In genomic region chr12:76894792-76895559, GRCm38 (mm10) we compare ENCODE assay signal across 16 mouse cellular contexts.
A peak's percentile ranks its signal among the peaks of the same experiment; 100 is the strongest.
DNase-seq lines count a peak whose midpoint lies in the region; ATAC-seq and TF ChIP-seq lines count a peak whose summit lies in the region.
"Had no signal": no experiment of that assay in that cellular context is flagged by ENCODE, and none has a peak within 500 bp of the region (broad histone marks: within the 10 kb centered on the region; RNA-seq: fewer than 3 reads in every experiment).

No protein-coding gene starts in this region.

- TF ChIP-seq CTCF in hindbrain, postnatal 0 days (IDR thresholded peaks at IDR 0.05; ENCODE audit: low read depth), result 0 out of 2 replicates have a peak, but pooled peaks have one; percentile 13
- no peak for TF ChIP-seq CTCF in midbrain, postnatal 0 days (IDR thresholded peaks at IDR 0.05)

- no peak overlapping the region for H3K4me3 ChIP-seq in hindbrain, postnatal 0 days (ENCODE audit: low read length)
- no peak overlapping the region for H3K4me3 ChIP-seq in hindbrain, embryonic 16.5 days (ENCODE audit: low read length)
- no peak overlapping the region for H3K4me3 ChIP-seq in midbrain, embryonic 14.5 days (replicated peaks; ENCODE audit: low read depth, low read length)
- no peak overlapping the region for H3K4me3 ChIP-seq in midbrain, postnatal 0 days (ENCODE audit: low read depth, low read length)
- no peak overlapping the region for H3K4me3 ChIP-seq in midbrain, embryonic 15.5 days
- no peak overlapping the region for H3K4me3 ChIP-seq in kidney, embryonic 15.5 days (replicated peaks)

- peak; percentile 76 for ATAC-seq in frontal cortex, adult (ENCODE audit: low TSS enrichment)
- ATAC-seq in hindbrain, postnatal 0 days, result no peak
- ATAC-seq in hindbrain, embryonic 16.5 days, result no peak
- no peak for ATAC-seq in midbrain, embryonic 14.5 days (ENCODE audit: low FRiP score, low TSS enrichment)
- ATAC-seq in midbrain, postnatal 0 days (ENCODE audit: low FRiP score), result no peak
- ATAC-seq in midbrain, embryonic 15.5 days (replicated peaks), result no peak
- no peak for ATAC-seq in kidney, embryonic 15.5 days (replicated peaks; ENCODE audit: low FRiP score)
- ATAC-seq: Patski had no signal

- H3K9me3 ChIP-seq in hindbrain, postnatal 0 days (ENCODE audit: low read length), result no peaks in the 10 kb centered on the region
- no peaks in the 10 kb centered on the region for H3K9me3 ChIP-seq in hindbrain, embryonic 16.5 days (ENCODE audit: control insufficient read depth, low read length)
- no peaks in the 10 kb centered on the region for H3K9me3 ChIP-seq in midbrain, embryonic 14.5 days (ENCODE audit: control insufficient read depth, low read length)
- no peaks in the 10 kb centered on the region for H3K9me3 ChIP-seq in midbrain, postnatal 0 days (ENCODE audit: low read length)
- no peaks in the 10 kb centered on the region for H3K9me3 ChIP-seq in midbrain, embryonic 15.5 days
- H3K9me3 ChIP-seq in kidney, embryonic 15.5 days (replicated peaks), result no peaks in the 10 kb centered on the region

- no peak overlapping the region for H3K9ac ChIP-seq in hindbrain, postnatal 0 days (replicated peaks; ENCODE audit: low read length)
- H3K9ac ChIP-seq in hindbrain, embryonic 16.5 days (ENCODE audit: low read depth, low read length), result no peak overlapping the region
- H3K9ac ChIP-seq in midbrain, embryonic 14.5 days (replicated peaks; ENCODE audit: low read length), result no peak overlapping the region
- no peak overlapping the region for H3K9ac ChIP-seq in midbrain, postnatal 0 days (replicated peaks; ENCODE audit: low read length, poor library complexity, severe bottlenecking)
- H3K9ac ChIP-seq in midbrain, embryonic 15.5 days, result no peak overlapping the region
- no peak overlapping the region for H3K9ac ChIP-seq in kidney, embryonic 15.5 days
- H3K9ac ChIP-seq: forebrain, postnatal 0 days; hindbrain, embryonic 14.5 days had no signal

- no peaks in the 10 kb centered on the region for H3K27me3 ChIP-seq in hindbrain, postnatal 0 days (ENCODE audit: insufficient read depth, low read length)
- no peaks in the 10 kb centered on the region for H3K27me3 ChIP-seq in hindbrain, embryonic 16.5 days (replicated peaks; ENCODE audit: control insufficient read depth, insufficient read depth, low read length)
- H3K27me3 ChIP-seq in midbrain, embryonic 14.5 days (ENCODE audit: control insufficient read depth, insufficient read depth, low read length), result no peaks in the 10 kb centered on the region
- no peaks in the 10 kb centered on the region for H3K27me3 ChIP-seq in midbrain, postnatal 0 days (ENCODE audit: insufficient read depth, low read length)
- H3K27me3 ChIP-seq in midbrain, embryonic 15.5 days (replicated peaks), result no peaks in the 10 kb centered on the region
- H3K27me3 ChIP-seq in kidney, embryonic 15.5 days, result no peaks in the 10 kb centered on the region
- H3K27me3 ChIP-seq: Patski had no signal

- H3K4me2 ChIP-seq in hindbrain, postnatal 0 days (ENCODE audit: low read depth, low read length), result no peak overlapping the region
- no peak overlapping the region for H3K4me2 ChIP-seq in hindbrain, embryonic 16.5 days (ENCODE audit: low read length)
- no peak overlapping the region for H3K4me2 ChIP-seq in midbrain, embryonic 14.5 days (ENCODE audit: low read length)
- H3K4me2 ChIP-seq in midbrain, postnatal 0 days (ENCODE audit: low read depth, low read length, poor library complexity, severe bottlenecking), result no peak overlapping the region
- H3K4me2 ChIP-seq in midbrain, embryonic 15.5 days, result no peak overlapping the region
- no peak overlapping the region for H3K4me2 ChIP-seq in kidney, embryonic 15.5 days
- H3K4me2 ChIP-seq: hindbrain, embryonic 14.5 days had no signal

- DNase-seq in frontal cortex, adult 2 months (ENCODE audit: extremely low spot score in 1 of 2, low spot score in 1 of 2), result no peak
- no peak for DNase-seq in hindbrain, postnatal 0 days (ENCODE audit: low spot score)
- no peak for DNase-seq in midbrain, embryonic 14.5 days
- DNase-seq in midbrain, postnatal 0 days (ENCODE audit: low spot score), result no peak
- DNase-seq: B cell, adult 2 months; forebrain, postnatal 0 days; layer of hippocampus, adult 9-11 months; lung, adult 2 months; right cerebral cortex, postnatal 25 days; thymus, adult 2 months had no signal

- WGBS in hindbrain, postnatal 0 days, result 82% methylated on average over 10 of the region's 10 CpGs
- 81% methylated on average over 10 of the region's 10 CpGs for WGBS in hindbrain, embryonic 16.5 days
- WGBS in midbrain, embryonic 14.5 days, result 83% methylated on average over 10 of the region's 10 CpGs
- 76% methylated on average over 10 of the region's 10 CpGs for WGBS in midbrain, postnatal 0 days
- 83% methylated on average over 10 of the region's 10 CpGs for WGBS in midbrain, embryonic 15.5 days
- 83% methylated on average over 10 of the region's 10 CpGs for WGBS in kidney, embryonic 15.5 days

- no peak overlapping the region for H3K27ac ChIP-seq in hindbrain, postnatal 0 days
- no peak overlapping the region for H3K27ac ChIP-seq in hindbrain, embryonic 16.5 days (ENCODE audit: low read depth, low read length)
- peak overlapping the region; percentile 49 for H3K27ac ChIP-seq in midbrain, embryonic 14.5 days (replicated peaks; ENCODE audit: low read depth, low read length)
- no peak overlapping the region for H3K27ac ChIP-seq in midbrain, postnatal 0 days (ENCODE audit: low read depth, low read length)
- 0 out of 2 replicates have a peak overlapping the region, but pooled peaks have one; percentile 20 for H3K27ac ChIP-seq in midbrain, embryonic 15.5 days
- H3K27ac ChIP-seq in kidney, embryonic 15.5 days, result no peak overlapping the region
- H3K27ac ChIP-seq: hindbrain, embryonic 14.5 days had no signal

- H3K36me3 ChIP-seq in hindbrain, postnatal 0 days (ENCODE audit: insufficient read depth, low read length), result 0 out of 2 replicates have a peak, but pooled peaks cover 3% of the 10 kb centered on the region
- peaks cover 9% of the 10 kb centered on the region; the same call in 1 of the 2 replicates for H3K36me3 ChIP-seq in hindbrain, embryonic 16.5 days (ENCODE audit: control insufficient read depth, insufficient read depth, low read length)
- H3K36me3 ChIP-seq in midbrain, embryonic 14.5 days (ENCODE audit: control insufficient read depth, insufficient read depth, low read length), result peaks cover 10% of the 10 kb centered on the region; the same call in 1 of the 2 replicates
- H3K36me3 ChIP-seq in midbrain, postnatal 0 days (ENCODE audit: insufficient read depth, low read length), result 0 out of 2 replicates have a peak, but pooled peaks cover 11% of the 10 kb centered on the region
- peaks cover 5% of the 10 kb centered on the region; the same call in 1 of the 2 replicates for H3K36me3 ChIP-seq in midbrain, embryonic 15.5 days (replicated peaks)
- peaks cover 26% of the 10 kb centered on the region for H3K36me3 ChIP-seq in kidney, embryonic 15.5 days

- H3K4me1 ChIP-seq in hindbrain, postnatal 0 days (ENCODE audit: insufficient read depth, low read length), result no peaks in the 10 kb centered on the region; the same call in 1 of the 2 replicates
- 0 out of 2 replicates have a peak, but pooled peaks cover 2% of the 10 kb centered on the region for H3K4me1 ChIP-seq in hindbrain, embryonic 16.5 days (ENCODE audit: control insufficient read depth, insufficient read depth, low read depth, low read length)
- peaks cover 11% of the 10 kb centered on the region; the same call in 1 of the 2 replicates for H3K4me1 ChIP-seq in midbrain, embryonic 14.5 days (ENCODE audit: control insufficient read depth, insufficient read depth, low read length)
- H3K4me1 ChIP-seq in midbrain, postnatal 0 days (ENCODE audit: insufficient read depth, low read length), result no peaks in the 10 kb centered on the region
- peaks cover 11% of the 10 kb centered on the region; the same call in 1 of the 2 replicates for H3K4me1 ChIP-seq in midbrain, embryonic 15.5 days
- peaks cover 8% of the 10 kb centered on the region; the same call in 1 of the 2 replicates for H3K4me1 ChIP-seq in kidney, embryonic 15.5 days

Comparison
In these comparisons a context has a peak if more than half of its experiments do, and no peak if none do; other contexts are left out.
1. H3K27ac ChIP-seq: peak in midbrain, embryonic 14.5 days (single experiment) and midbrain, embryonic 15.5 days (single experiment); none in hindbrain, postnatal 0 days (single experiment), hindbrain, embryonic 16.5 days (single experiment), midbrain, postnatal 0 days (single experiment) and kidney, embryonic 15.5 days (single experiment).